Mouse (Mus musculus) heart, embryonic 11.5 days (tissue): ENCODE measurements around the gene T2. TPM values are rescaled to one million over a fixed set of nuclear protein-coding genes. Genes with fewer than 3 reads are reported as not detected.

Source experiments
- ATAC-seq: fragments of 200-750 bp; cut with Nextera tagmentation; replicated peaks from 2 replicates; pipeline ENCODE4 v1.8.0; 2017; ENCODE audit warnings: moderate library complexity; ENCODE audit not compliant: insufficient number of reproducible peaks, low FRiP score, low TSS enrichment
- H3K27ac ChIP-seq: fragments of 300-500 bp; sonication (generic); 2 replicates; pipeline ENCODE4 v1.5.1; 2014; ENCODE audit warnings: mild to moderate bottlenecking, low read depth, low read length
- H3K27me3 ChIP-seq: fragments of 300-500 bp; sonication (generic); 2 replicates; pipeline ENCODE4 v1.6.1; 2014; ENCODE audit warnings: mild to moderate bottlenecking, low read length, mixed read lengths; ENCODE audit not compliant: control insufficient read depth, insufficient read depth
- H3K36me3 ChIP-seq: fragments of 300-500 bp; sonication (generic); 2 replicates; pipeline ENCODE4 v1.6.1; 2014; ENCODE audit warnings: mild to moderate bottlenecking, low read length, moderate library complexity, mixed read lengths; ENCODE audit not compliant: control insufficient read depth, insufficient read depth
- H3K4me1 ChIP-seq: fragments of 300-500 bp; sonication (generic); 2 replicates; pipeline ENCODE4 v1.6.1; 2014; ENCODE audit warnings: low read length; ENCODE audit not compliant: control insufficient read depth, insufficient read depth
- H3K4me2 ChIP-seq: fragments of 300-500 bp; sonication (generic); 2 replicates; pipeline ENCODE4 v1.6.1; 2014; ENCODE audit warnings: mild to moderate bottlenecking, moderate library complexity
- H3K4me3 ChIP-seq: fragments of 300-500 bp; sonication (generic); 2 replicates; pipeline ENCODE4 v1.5.1; 2014; ENCODE audit warnings: low read depth, low read length
- H3K9ac ChIP-seq: fragments of 300-500 bp; sonication (generic); 2 replicates; pipeline ENCODE4 v1.6.1; 2014; ENCODE audit warnings: mild to moderate bottlenecking, low read depth, low read length, moderate library complexity
- H3K9me3 ChIP-seq: fragments of 300-500 bp; sonication (generic); replicated peaks from 2 replicates; pipeline ENCODE4 v1.6.1; 2016; ENCODE audit warnings: low read length; ENCODE audit not compliant: control insufficient read depth
- WGBS: fragments of 180-500 bp; shearing (Covaris S2); extraction: QIAGEN DNeasy Blood & Tissue Kit; methylation state at CpG from one replicate; pipeline ENCODE4 v1.1.7; 2014; ENCODE audit not compliant: insufficient replicate concordance; 5-methylcytosine and 5-hydroxymethylcytosine counted together
- polyA plus RNA-seq: library from polyadenylated mRNA; unstranded; fragments of >200 nt; fragmentation: Nextera tagmentation; extraction: Ambion mirVana; gene quantifications from 2 replicates; pipeline ENCODE4 v1.2.1, GENCODE M21; 2014

T2 gene
- polyA plus RNA-seq, 1 experiment from 2014 or later = 0.73 TPM

GRCm38 (mm10) chr17:8461568-8461967 is 105.8 kb downstream of the T2 start:
- ATAC-seq = no peak
- WGBS = 5% methylated on average over 4 of the region's 4 CpGs
- no peak overlapping the region for H3K27ac ChIP-seq
- no peaks in the 10 kb centered on the region for H3K9me3 ChIP-seq
- peaks cover 26% of the 10 kb centered on the region for H3K27me3 ChIP-seq
- H3K9ac ChIP-seq = no peak overlapping the region
- H3K4me3 ChIP-seq = no peak overlapping the region
- no peaks in the 10 kb centered on the region for H3K4me1 ChIP-seq
- H3K36me3 ChIP-seq = no peaks in the 10 kb centered on the region
- no peak overlapping the region for H3K4me2 ChIP-seq

- ATAC-seq = no peak
Measured at GRCm38 (mm10) chr17:8463482-8464128, 107.8 kb downstream of the T2 start.

GRCm38 (mm10) chr17:8467771-8468170 is 112.0 kb downstream of the T2 start:
- Histone ChIP-seq H3K36me3 (no peaks in the 10 kb centered on the region), H3K4me1 (no peaks in the 10 kb centered on the region), H3K4me3 (no peak overlapping the region), H3K9me3 (no peaks in the 10 kb centered on the region), H3K27ac (no peak overlapping the region), H3K9ac (no peak overlapping the region), H3K27me3 (peaks cover 46% of the 10 kb centered on the region), H3K4me2 (no peak overlapping the region)
- no peak for ATAC-seq
- WGBS = 81% methylated on average over 3 of the region's 3 CpGs

More at GRCm38 (mm10) chr17:8463482-8464128, 107.8 kb downstream of the T2 start:
- H3K27me3 ChIP-seq = peaks cover 41% of the 10 kb centered on the region
- no peak overlapping the region for H3K9ac ChIP-seq
- no peaks in the 10 kb centered on the region for H3K4me1 ChIP-seq
- H3K4me3 ChIP-seq = no peak overlapping the region
- H3K27ac ChIP-seq = no peak overlapping the region
- 25% methylated on average over 9 of the region's 9 CpGs for WGBS
- no peak overlapping the region for H3K4me2 ChIP-seq
- H3K9me3 ChIP-seq = no peaks in the 10 kb centered on the region
- no peaks in the 10 kb centered on the region for H3K36me3 ChIP-seq

GRCm38 (mm10) chr17:8468716-8469344 is 113.0 kb downstream of the T2 start:
- Histone ChIP-seq H3K9ac (no peak overlapping the region), H3K36me3 (no peaks in the 10 kb centered on the region), H3K4me3 (no peak overlapping the region), H3K9me3 (no peaks in the 10 kb centered on the region), H3K27ac (no peak overlapping the region), H3K4me1 (no peaks in the 10 kb centered on the region), H3K4me2 (no peak overlapping the region), H3K27me3 (peaks cover 45% of the 10 kb centered on the region)
- 14% methylated on average over 19 of the region's 19 CpGs for WGBS
- no peak for ATAC-seq

Other genes starting within 250 kb of the T2 start
- gene Gm49673, start 208.2 kb upstream of the T2 start, polyA plus RNA-seq = not detected in 2 replicates
- gene Rnaset2a, start 207.9 kb upstream of the T2 start, polyA plus RNA-seq = 28.3 and 30.0 TPM in 2 replicates
- gene Fgfr1op, start 190.5 kb upstream of the T2 start, polyA plus RNA-seq = 24.9 and 28.9 TPM in 2 replicates
- gene Ccr6, start 119.9 kb upstream of the T2 start, polyA plus RNA-seq = not detected in 2 replicates
- 152 and 153 TPM in 2 replicates for gene Mpc1, start 73.1 kb upstream of the T2 start, polyA plus RNA-seq
- 66.9 and 71.5 TPM in 2 replicates for gene Sft2d1, start 44.9 kb upstream of the T2 start, polyA plus RNA-seq
- gene Prr18, start 18.5 kb upstream of the T2 start, polyA plus RNA-seq = 0.39 TPM in 1 of 2 replicates, not detected in the other
- gene T, start 78.4 kb downstream of the T2 start, polyA plus RNA-seq = 0.24 and 0.31 TPM in 2 replicates
- gene Pde10a, start 169.4 kb downstream of the T2 start, polyA plus RNA-seq = 3.0 and 4.1 TPM in 2 replicates
- gene Gm17087, start 211.0 kb downstream of the T2 start, polyA plus RNA-seq = not detected in 2 replicates